Mouse (Mus musculus): Measurements from ENCODE around the gene Slc29a3. TPM values are rescaled to one million over a fixed set of nuclear protein-coding genes. Genes with fewer than 3 reads are reported as not detected.
A peak's percentile ranks its signal among the peaks of the same experiment; 100 is the strongest.

Slc29a3 gene
- total RNA-seq, 1 experiment from 2014 or later = 16.9 TPM

DNA sequence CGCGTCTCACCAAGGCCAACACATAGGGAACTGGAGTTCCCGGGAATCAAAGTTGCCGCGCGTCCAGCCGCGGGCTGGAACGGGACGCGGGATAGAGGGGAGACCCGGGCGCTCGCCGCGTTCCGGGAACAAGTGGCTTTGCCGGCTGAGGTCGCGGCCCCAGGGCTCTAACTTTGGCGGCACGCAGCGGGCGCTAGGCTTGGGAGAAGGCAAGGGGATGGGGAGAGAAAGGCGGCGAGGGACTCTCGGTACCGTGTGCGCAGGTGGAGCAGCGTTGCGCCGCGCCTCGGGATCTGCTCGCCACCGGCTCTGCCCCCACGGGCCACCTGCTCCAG lies 66.0 kb downstream of the Slc29a3 start:
- ATAC-seq (replicated peaks; ENCODE audit: low read depth, poor library complexity, severe bottlenecking) = no peak

DNA sequence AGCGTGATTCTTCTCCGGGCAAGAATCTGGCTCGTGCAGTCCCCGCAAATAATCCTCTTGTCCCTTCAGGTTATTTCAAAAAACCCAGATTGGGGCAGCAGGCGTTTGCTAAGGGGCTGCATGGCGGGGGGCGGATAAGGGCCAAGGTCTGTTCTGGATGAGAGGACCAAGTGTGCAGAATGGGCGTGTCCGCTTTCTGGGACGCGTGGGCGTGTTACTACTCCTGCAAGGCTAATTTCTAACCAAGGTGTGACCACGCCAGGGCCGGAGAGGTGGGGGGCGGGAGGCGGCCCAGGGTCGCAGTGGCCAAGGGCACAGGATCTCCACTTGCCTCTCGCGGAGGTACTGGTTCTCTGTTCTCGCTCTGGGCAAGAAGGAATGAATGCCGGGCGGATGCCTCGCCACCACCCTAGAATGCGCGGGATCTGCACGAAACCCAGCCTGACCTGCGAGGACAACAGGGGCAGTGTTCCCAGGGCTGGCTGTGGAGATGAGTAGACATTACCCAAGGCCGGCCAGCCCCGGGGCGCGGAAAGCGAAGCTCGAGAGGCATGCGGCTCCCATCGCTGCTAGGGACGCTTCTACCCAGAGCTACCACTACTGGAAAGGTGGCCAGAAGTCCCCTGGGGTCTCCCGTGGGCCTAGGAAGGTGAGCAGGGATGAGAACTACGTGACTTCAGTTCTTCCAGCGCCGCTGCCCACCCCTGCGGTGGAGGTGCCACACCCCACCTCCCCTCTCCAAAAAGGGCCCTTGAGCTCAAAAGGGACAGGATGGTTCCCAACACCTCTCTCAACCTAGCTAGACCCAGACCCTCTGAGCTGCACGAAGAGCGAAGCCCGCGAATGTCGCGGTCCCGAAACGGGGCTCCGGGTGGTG lies 66.6 kb downstream of the Slc29a3 start:
- no peak for ATAC-seq (replicated peaks; ENCODE audit: low read depth, poor library complexity, severe bottlenecking)

DNA sequence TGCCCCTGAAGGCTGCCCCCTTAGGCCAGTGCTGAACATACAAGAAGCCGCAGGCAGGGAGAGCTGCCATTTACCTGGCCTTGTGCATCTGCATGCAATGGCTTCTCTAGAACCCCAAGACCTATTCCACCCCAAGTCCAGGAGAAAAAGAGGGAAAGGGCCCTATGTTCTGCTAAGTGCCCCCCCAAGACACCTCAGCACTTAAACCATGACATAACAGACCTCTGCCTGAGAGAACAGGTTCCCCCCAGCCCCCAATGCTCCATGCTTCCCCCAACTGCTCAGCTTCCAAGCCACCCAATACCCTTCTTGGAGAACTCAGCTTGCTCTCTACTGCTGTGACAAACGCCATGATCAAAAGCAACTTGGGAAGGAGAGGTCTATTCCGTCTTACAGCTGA lies 73.7 kb downstream of the Slc29a3 start:
- ATAC-seq (replicated peaks; ENCODE audit: low read depth, poor library complexity, severe bottlenecking) = no peak

DNA sequence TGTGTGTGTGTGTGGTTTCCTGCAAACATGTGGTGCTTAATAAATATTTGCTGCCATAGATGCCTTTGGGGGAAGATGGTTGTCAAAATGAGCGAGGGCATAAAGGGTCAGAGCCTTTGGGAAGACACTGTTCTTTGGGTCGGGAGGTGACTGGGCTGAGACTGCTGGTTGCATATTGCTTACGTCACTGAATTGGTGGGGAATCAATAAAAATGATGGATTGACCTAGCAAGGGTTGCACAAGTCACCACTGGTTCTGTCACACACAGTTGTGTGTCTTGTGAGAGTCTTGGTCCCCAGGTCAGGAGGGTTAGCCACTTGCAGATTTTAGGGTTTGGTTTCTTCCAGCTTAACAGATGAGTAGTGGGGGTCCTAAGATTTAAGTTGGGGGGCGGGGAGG lies 75.3 kb downstream of the Slc29a3 start:
- no peak for ATAC-seq (replicated peaks; ENCODE audit: low read depth, poor library complexity, severe bottlenecking)

DNA sequence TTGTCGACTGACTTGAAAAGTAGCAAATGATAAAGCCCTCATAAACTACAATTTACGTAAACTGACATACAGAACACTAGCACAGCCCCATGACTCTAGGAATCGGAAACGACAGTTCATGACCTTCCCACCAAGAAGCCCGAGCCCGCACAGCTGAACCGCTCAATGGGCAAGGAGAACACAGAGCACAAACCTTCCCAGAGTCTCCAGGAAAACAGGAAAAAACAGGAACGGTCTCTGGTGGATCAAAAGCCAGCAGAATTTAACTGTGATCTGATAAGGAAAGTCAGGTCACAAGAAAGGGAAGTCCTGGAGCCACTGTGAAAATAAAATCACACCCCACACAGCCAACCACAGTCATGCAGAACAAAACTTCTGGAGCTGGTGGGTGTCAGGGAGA lies 82.4 kb downstream of the Slc29a3 start:
- peak; percentile 47; the same call in 1 of the 2 replicates for ATAC-seq (replicated peaks; ENCODE audit: low read depth, poor library complexity, severe bottlenecking)

DNA sequence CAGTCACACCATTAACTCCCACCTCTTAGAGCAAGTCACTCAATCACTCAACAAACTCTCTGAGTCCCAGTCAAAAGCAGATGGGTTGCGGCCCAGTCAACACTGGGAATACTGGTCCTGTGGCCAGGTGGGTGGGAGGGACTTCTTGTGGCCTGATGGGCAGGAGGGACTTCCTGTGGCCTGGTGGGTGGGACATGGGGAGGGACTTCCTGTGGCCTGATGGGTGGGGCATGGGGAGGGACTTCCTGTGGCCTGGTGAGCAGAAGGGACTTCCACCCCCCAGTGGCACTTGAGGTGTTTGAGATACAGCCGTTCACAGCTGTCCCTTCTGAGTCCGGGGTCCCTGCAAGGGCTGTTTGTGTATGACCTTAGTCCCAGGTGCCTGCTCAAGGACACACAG lies 84.0 kb downstream of the Slc29a3 start:
- ATAC-seq (replicated peaks; ENCODE audit: low read depth, poor library complexity, severe bottlenecking) = no peak

Other genes with a start within 250 kb of the Slc29a3 start
- gene Cdh23, start 56.3 kb downstream of the Slc29a3 start, total RNA-seq (2017) = not detected in 2 replicates
- gene Unc5b, start 78.8 kb upstream of the Slc29a3 start, total RNA-seq (2017) = not detected in 2 replicates